Mouse (Mus musculus) midbrain, embryonic 14.5 days (tissue): Measurements from ENCODE around the gene Eps15l1. TPM values are rescaled to one million over a fixed set of nuclear protein-coding genes. Genes with fewer than 3 reads are reported as not detected.

Experiments
- ATAC-seq: fragments of 200-750 bp; cut with Nextera tagmentation; 2 replicates; pipeline ENCODE4 v1.8.0; 2017; ENCODE audit warnings: moderate number of reproducible peaks, moderate library complexity; ENCODE audit not compliant: low FRiP score, low TSS enrichment
- DNase-seq: peaks from one replicate; pipeline ENCODE4 v3.0.0-alpha.2; 2015
- H3K27ac ChIP-seq: fragments of 300-500 bp; sonication (generic); replicated peaks from 2 replicates; pipeline ENCODE4 v1.5.1; 2014; ENCODE audit warnings: mild to moderate bottlenecking, low read depth, low read length, moderate library complexity
- H3K27me3 ChIP-seq: fragments of 300-500 bp; sonication (generic); 2 replicates; pipeline ENCODE4 v1.6.1; 2014; ENCODE audit warnings: low read length, control low read depth, mixed read lengths; ENCODE audit not compliant: control insufficient read depth, insufficient read depth
- H3K36me3 ChIP-seq: fragments of 300-500 bp; sonication (generic); 2 replicates; pipeline ENCODE4 v1.6.1; 2014; ENCODE audit warnings: low read length, control low read depth; ENCODE audit not compliant: control insufficient read depth, insufficient read depth
- H3K4me1 ChIP-seq: fragments of 300-500 bp; sonication (generic); 2 replicates; pipeline ENCODE4 v1.6.1; 2014; ENCODE audit warnings: mild to moderate bottlenecking, antibody characterized with exemption, low read length, control low read depth; ENCODE audit not compliant: control insufficient read depth, insufficient read depth
- H3K4me2 ChIP-seq: fragments of 300-500 bp; sonication (generic); 2 replicates; pipeline ENCODE4 v1.6.1; 2014; ENCODE audit warnings: mild to moderate bottlenecking, low read length, moderate library complexity
- H3K4me3 ChIP-seq: fragments of 300-500 bp; sonication (generic); replicated peaks from 2 replicates; pipeline ENCODE4 v1.5.1; 2014; ENCODE audit warnings: low read depth, low read length
- H3K9ac ChIP-seq: fragments of 300-500 bp; sonication (generic); replicated peaks from 2 replicates; pipeline ENCODE4 v1.6.1; 2014; ENCODE audit warnings: mild to moderate bottlenecking, low read length, moderate library complexity
- H3K9me3 ChIP-seq: fragments of 300-500 bp; sonication (generic); 2 replicates; pipeline ENCODE4 v1.6.1; 2016; ENCODE audit warnings: low read length, control low read depth, mixed read lengths; ENCODE audit not compliant: control insufficient read depth
- WGBS: fragments of 180-500 bp; shearing (Covaris S2); extraction: QIAGEN DNeasy Blood & Tissue Kit; methylation state at CpG from one replicate; pipeline ENCODE4 v1.1.7; 2014; 5-methylcytosine and 5-hydroxymethylcytosine counted together
- polyA plus RNA-seq: library from polyadenylated mRNA; unstranded; fragments of >200 nt; fragmentation: Nextera tagmentation; extraction: Ambion mirVana; gene quantifications from 2 replicates; pipeline ENCODE4 v1.2.1, GENCODE M21; 2014

The Eps15l1 gene
- polyA plus RNA-seq, 1 experiment from 2014 or later = 72.5 TPM

- ATAC-seq (no peak), DNase-seq (no peak)
- peaks cover 83% of the 10 kb centered on the region for H3K36me3 ChIP-seq
- no peak overlapping the region for H3K4me2 ChIP-seq
- H3K27ac ChIP-seq = no peak overlapping the region
- H3K9me3 ChIP-seq = no peaks in the 10 kb centered on the region
- no peaks in the 10 kb centered on the region for H3K4me1 ChIP-seq
- H3K4me3 ChIP-seq = no peak overlapping the region
- H3K9ac ChIP-seq = no peak overlapping the region
- H3K27me3 ChIP-seq = no peaks in the 10 kb centered on the region
- 93% methylated on average over 5 of the region's 5 CpGs for WGBS
Measured at GRCm38 (mm10) chr8:72342556-72343300, 78.5 kb downstream of the Eps15l1 start.

GRCm38 (mm10) chr8:72337034-72337433 lies 84.2 kb downstream of the Eps15l1 start:
- Histone ChIP-seq H3K9ac (no peak overlapping the region), H3K27me3 (no peaks in the 10 kb centered on the region), H3K36me3 (peaks cover 62% of the 10 kb centered on the region), H3K9me3 (no peaks in the 10 kb centered on the region), H3K4me3 (no peak overlapping the region), H3K27ac (no peak overlapping the region), H3K4me1 (no peaks in the 10 kb centered on the region), H3K4me2 (no peak overlapping the region)
- no peak for DNase-seq
- ATAC-seq = no peak

GRCm38 (mm10) chr8:72336273-72336672 lies 85.0 kb downstream of the Eps15l1 start:
- Histone ChIP-seq H3K9ac (no peak overlapping the region), H3K4me1 (no peaks in the 10 kb centered on the region), H3K4me3 (no peak overlapping the region), H3K36me3 (peaks cover 54% of the 10 kb centered on the region), H3K4me2 (no peak overlapping the region), H3K9me3 (no peaks in the 10 kb centered on the region), H3K27me3 (no peaks in the 10 kb centered on the region), H3K27ac (no peak overlapping the region)
- WGBS = 82% methylated on average over 2 of the region's 2 CpGs
- ATAC-seq (no peak), DNase-seq (no peak)

- Histone ChIP-seq H3K27ac (no peak overlapping the region), H3K4me3 (no peak overlapping the region), H3K36me3 (peaks cover 34% of the 10 kb centered on the region), H3K9me3 (no peaks in the 10 kb centered on the region), H3K4me2 (no peak overlapping the region), H3K27me3 (no peaks in the 10 kb centered on the region), H3K9ac (no peak overlapping the region), H3K4me1 (no peaks in the 10 kb centered on the region)
- ATAC-seq (no peak), DNase-seq (no peak)
- 71% methylated on average over 4 of the region's 4 CpGs for WGBS
Measured at GRCm38 (mm10) chr8:72334144-72334641, 87.1 kb downstream of the Eps15l1 start.

GRCm38 (mm10) chr8:72333429-72334143 lies 87.7 kb downstream of the Eps15l1 start:
- no peaks in the 10 kb centered on the region for H3K9me3 ChIP-seq
- no peak overlapping the region for H3K27ac ChIP-seq
- no peaks in the 10 kb centered on the region for H3K4me1 ChIP-seq
- H3K36me3 ChIP-seq = peaks cover 28% of the 10 kb centered on the region
- no peak overlapping the region for H3K4me2 ChIP-seq
- no peaks in the 10 kb centered on the region for H3K27me3 ChIP-seq
- WGBS = 47% methylated on average over 3 of the region's 3 CpGs
- H3K9ac ChIP-seq = no peak overlapping the region
- no peak for DNase-seq
- H3K4me3 ChIP-seq = no peak overlapping the region
- ATAC-seq = no peak

- whole genome bisulfite sequencing = 91% methylated on average over 4 of the region's 4 CpGs
- Histone ChIP-seq H3K4me2 (no peak overlapping the region), H3K9me3 (no peaks in the 10 kb centered on the region), H3K27me3 (no peaks in the 10 kb centered on the region), H3K36me3 (peaks cover 12% of the 10 kb centered on the region; the same call in 1 of the 2 replicates), H3K4me3 (no peak overlapping the region), H3K4me1 (no peaks in the 10 kb centered on the region), H3K27ac (no peak overlapping the region), H3K9ac (no peak overlapping the region)
- ATAC-seq = no peak
- no peak for DNase-seq
Measured at GRCm38 (mm10) chr8:72331631-72332030, 89.6 kb downstream of the Eps15l1 start.

- ATAC-seq (no peak), DNase-seq (no peak)
- Histone ChIP-seq H3K4me3 (no peak overlapping the region), H3K9me3 (no peaks in the 10 kb centered on the region), H3K9ac (no peak overlapping the region), H3K4me2 (no peak overlapping the region), H3K27ac (no peak overlapping the region), H3K27me3 (no peaks in the 10 kb centered on the region), H3K4me1 (no peaks in the 10 kb centered on the region), H3K36me3 (peaks cover 8% of the 10 kb centered on the region; the same call in 1 of the 2 replicates)
- WGBS = 88% methylated on average over 6 of the region's 6 CpGs
Measured at GRCm38 (mm10) chr8:72330806-72331516, 90.3 kb downstream of the Eps15l1 start.

GRCm38 (mm10) chr8:72329116-72329515 lies 92.1 kb downstream of the Eps15l1 start:
- no peak overlapping the region for H3K9ac ChIP-seq
- DNase-seq (no peak), ATAC-seq (no peak)
- no peak overlapping the region for H3K27ac ChIP-seq
- H3K4me2 ChIP-seq = no peak overlapping the region
- 87% methylated on average over 3 of the region's 3 CpGs for WGBS
- no peaks in the 10 kb centered on the region for H3K36me3 ChIP-seq
- no peaks in the 10 kb centered on the region for H3K4me1 ChIP-seq
- H3K4me3 ChIP-seq = no peak overlapping the region
- H3K9me3 ChIP-seq = no peaks in the 10 kb centered on the region
- no peaks in the 10 kb centered on the region for H3K27me3 ChIP-seq
